Mouse (Mus musculus) forebrain, embryonic 14.5 days (tissue): ENCODE results near the gene Aarsd1. TPM values are rescaled to one million over a fixed set of nuclear protein-coding genes. Genes with fewer than 3 reads are reported as not detected.

ENCODE experiments used
- microRNA-seq: library from miRNA; unstranded; fragments of <30 nt; microRNA quantifications from one replicate; pipeline ENCODE4, GENCODE M21; 2016
- polyA plus RNA-seq: library from polyadenylated mRNA; unstranded; fragments of >200 nt; fragmentation: Nextera tagmentation; extraction: Ambion mirVana; gene quantifications from 2 replicates; pipeline ENCODE4 v1.2.1, GENCODE M21; 2014

The Aarsd1 gene
- polyA plus RNA-seq, 1 experiment from 2014 or later, result 89.6 TPM

Small RNAs within 50 kb of the gene (microRNA-seq; reads per million reads assigned to microRNA genes)
- not detected for gene Mir6929

Other genes with a start within 250 kb of the Aarsd1 start
- 0.39 and 0.48 TPM in 2 replicates for gene Cntnap1, start 247.1 kb downstream of the Aarsd1 start, polyA plus RNA-seq
- gene Plekhh3, start 246.3 kb downstream of the Aarsd1 start, polyA plus RNA-seq, result 4.6 and 5.5 TPM in 2 replicates
- gene Ccr10, start 242.2 kb downstream of the Aarsd1 start, polyA plus RNA-seq, result 0.10 TPM in 1 of 2 replicates, not detected in the other
- 16.1 and 22.4 TPM in 2 replicates for gene Ezh1, start 191.2 kb downstream of the Aarsd1 start, polyA plus RNA-seq
- gene Ramp2, start 171.6 kb downstream of the Aarsd1 start, polyA plus RNA-seq, result 80.4 and 80.9 TPM in 2 replicates
- gene Vps25, start 163.9 kb downstream of the Aarsd1 start, polyA plus RNA-seq, result 110 and 118 TPM in 2 replicates
- gene Wnk4, start 157.0 kb downstream of the Aarsd1 start, polyA plus RNA-seq, result 3.0 and 3.4 TPM in 2 replicates
- 0.76 and 1.3 TPM in 2 replicates for gene Cntd1, start 138.6 kb downstream of the Aarsd1 start, polyA plus RNA-seq
- 237 and 260 TPM in 2 replicates for gene Coa3, start 138.5 kb downstream of the Aarsd1 start, polyA plus RNA-seq
- 172 and 177 TPM in 2 replicates for gene Becn1, start 115.3 kb downstream of the Aarsd1 start, polyA plus RNA-seq
- 103 and 107 TPM in 2 replicates for gene Psme3, start 101.4 kb downstream of the Aarsd1 start, polyA plus RNA-seq
- 0.94 and 1.1 TPM in 2 replicates for gene Aoc2, start 92.6 kb downstream of the Aarsd1 start, polyA plus RNA-seq
- 0.08 and 0.10 TPM in 2 replicates for gene Aoc3, start 87.0 kb downstream of the Aarsd1 start, polyA plus RNA-seq
- gene G6pc, start 50.1 kb downstream of the Aarsd1 start, polyA plus RNA-seq, result 0.09 TPM in 1 of 2 replicates, not detected in the other
- gene Gm27029, start 7.2 kb upstream of the Aarsd1 start, polyA plus RNA-seq, result 6.8 and 7.3 TPM in 2 replicates
- 14.7 and 21.2 TPM in 2 replicates for gene Rundc1, start 7.5 kb upstream of the Aarsd1 start, polyA plus RNA-seq
- gene Ptges3l, start 7.7 kb upstream of the Aarsd1 start, polyA plus RNA-seq, result 1.2 TPM in 2 replicates
- gene Rpl27, start 24.7 kb upstream of the Aarsd1 start, polyA plus RNA-seq, result 281 and 371 TPM in 2 replicates
- gene Ifi35, start 30.8 kb upstream of the Aarsd1 start, polyA plus RNA-seq, result 2.7 and 3.4 TPM in 2 replicates
- gene Rnd2, start 47.4 kb upstream of the Aarsd1 start, polyA plus RNA-seq, result 98.7 and 131 TPM in 2 replicates
- 77.5 and 85.7 TPM in 2 replicates for gene Vat1, start 48.6 kb upstream of the Aarsd1 start, polyA plus RNA-seq
- 7.9 and 8.1 TPM in 2 replicates for gene Brca1, start 134.3 kb upstream of the Aarsd1 start, polyA plus RNA-seq
- 98.3 and 109 TPM in 2 replicates for gene Nbr1, start 134.5 kb upstream of the Aarsd1 start, polyA plus RNA-seq
- gene Tmem106a, start 164.6 kb upstream of the Aarsd1 start, polyA plus RNA-seq, result 2.3 and 3.4 TPM in 2 replicates
- not detected in 2 replicates for gene Gm11634, start 181.6 kb upstream of the Aarsd1 start, polyA plus RNA-seq
- gene Rdm1, start 209.6 kb upstream of the Aarsd1 start, polyA plus RNA-seq, result 32.7 and 38.5 TPM in 2 replicates
- 40.5 and 42.7 TPM in 2 replicates for gene Arl4d, start 247.9 kb upstream of the Aarsd1 start, polyA plus RNA-seq